Mouse (Mus musculus) MEL-GATA-1-ER (cell line): ENCODE data around the gene Epb41.

Source experiments
- DNase-seq: peaks from one replicate; pipeline ENCODE4 v3.0.0-alpha.2; 2012; ENCODE audit warnings: low read depth; ENCODE audit errors: extremely low read depth

Gene Epb41

GRCm38 (mm10) chr4:131921461-131922346 is 153.4 kb downstream of the Epb41 start, which contains the start of gene Tmem200b:
Gene Tmem200b, plus strand, starts transcription at chr4:131921771.
- no peak for DNase-seq

- DNase-seq, result no peak
These were observed 154.3 kb downstream of the Epb41 start for GRCm38 (mm10) chr4:131920595-131921351.

- DNase-seq, result no peak
These were observed 155.0 kb downstream of the Epb41 start for GRCm38 (mm10) chr4:131920141-131920594.

- DNase-seq, result no peak
These were observed 155.5 kb downstream of the Epb41 start for GRCm38 (mm10) chr4:131919506-131920140.

GRCm38 (mm10) chr4:131918711-131919500 is 156.2 kb downstream of the Epb41 start:
- no peak for DNase-seq

GRCm38 (mm10) chr4:131918026-131918533 is 157.0 kb downstream of the Epb41 start:
- DNase-seq, result no peak

- DNase-seq, result no peak
These were observed 158.0 kb downstream of the Epb41 start for GRCm38 (mm10) chr4:131917010-131917555.

- DNase-seq, result peak; percentile 39
These were observed 158.7 kb downstream of the Epb41 start for GRCm38 (mm10) chr4:131916425-131916824.

GRCm38 (mm10) chr4:131915821-131916328 is 159.2 kb downstream of the Epb41 start:
- no peak for DNase-seq

- no peak for DNase-seq
These were observed 160.1 kb downstream of the Epb41 start for GRCm38 (mm10) chr4:131914891-131915469.

GRCm38 (mm10) chr4:131914046-131914643 is 161.0 kb downstream of the Epb41 start:
- DNase-seq, result no peak

- no peak for DNase-seq
These were observed 161.6 kb downstream of the Epb41 start for GRCm38 (mm10) chr4:131913526-131913925.

- DNase-seq, result no peak
These were observed 163.6 kb downstream of the Epb41 start for GRCm38 (mm10) chr4:131911521-131911920.

- DNase-seq, result no peak
These were observed 164.7 kb downstream of the Epb41 start for GRCm38 (mm10) chr4:131910237-131910994.

GRCm38 (mm10) chr4:131907912-131908311 is 167.2 kb downstream of the Epb41 start:
- DNase-seq, result no peak

- no peak for DNase-seq
These were observed 168.7 kb downstream of the Epb41 start for GRCm38 (mm10) chr4:131906423-131906822.

- peak; percentile 22 for DNase-seq
These were observed 170.6 kb downstream of the Epb41 start for GRCm38 (mm10) chr4:131904478-131904877.

- no peak for DNase-seq
These were observed 174.0 kb downstream of the Epb41 start for GRCm38 (mm10) chr4:131901090-131901489.

- no peak for DNase-seq
These were observed 176.0 kb downstream of the Epb41 start for GRCm38 (mm10) chr4:131899180-131899554.
